Mouse (Mus musculus): Measurements from ENCODE around the gene Pde6c. TPM values are rescaled to one million over a fixed set of nuclear protein-coding genes. Genes with fewer than 3 reads are reported as not detected.

Gene Pde6c
- total RNA-seq, 2 experiments from 2014 or later, result 0.12 to 0.26 TPM

DNA sequence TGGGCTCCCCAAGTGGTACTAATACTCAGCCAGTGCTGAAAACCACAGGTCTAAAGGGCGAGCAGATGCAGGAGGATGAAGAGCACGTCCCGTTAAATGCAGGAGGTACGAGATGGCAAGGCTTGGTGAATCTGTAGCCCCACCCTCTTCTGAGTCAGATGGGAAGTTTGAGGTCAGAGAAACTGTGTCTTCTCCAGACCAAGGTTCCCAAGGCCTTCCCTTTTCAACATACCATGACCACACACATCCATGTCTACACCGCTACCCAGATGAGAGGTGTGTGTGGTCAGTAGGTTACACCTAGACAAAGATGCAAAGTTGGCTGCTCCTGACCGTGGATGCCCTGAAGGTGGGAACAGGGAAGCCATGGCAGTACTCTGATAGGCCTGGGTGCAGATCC is 2.2 kb downstream of the Pde6c start:
- DNase-seq (ENCODE audit: low spot score in 2 of 2), result no peak

DNA sequence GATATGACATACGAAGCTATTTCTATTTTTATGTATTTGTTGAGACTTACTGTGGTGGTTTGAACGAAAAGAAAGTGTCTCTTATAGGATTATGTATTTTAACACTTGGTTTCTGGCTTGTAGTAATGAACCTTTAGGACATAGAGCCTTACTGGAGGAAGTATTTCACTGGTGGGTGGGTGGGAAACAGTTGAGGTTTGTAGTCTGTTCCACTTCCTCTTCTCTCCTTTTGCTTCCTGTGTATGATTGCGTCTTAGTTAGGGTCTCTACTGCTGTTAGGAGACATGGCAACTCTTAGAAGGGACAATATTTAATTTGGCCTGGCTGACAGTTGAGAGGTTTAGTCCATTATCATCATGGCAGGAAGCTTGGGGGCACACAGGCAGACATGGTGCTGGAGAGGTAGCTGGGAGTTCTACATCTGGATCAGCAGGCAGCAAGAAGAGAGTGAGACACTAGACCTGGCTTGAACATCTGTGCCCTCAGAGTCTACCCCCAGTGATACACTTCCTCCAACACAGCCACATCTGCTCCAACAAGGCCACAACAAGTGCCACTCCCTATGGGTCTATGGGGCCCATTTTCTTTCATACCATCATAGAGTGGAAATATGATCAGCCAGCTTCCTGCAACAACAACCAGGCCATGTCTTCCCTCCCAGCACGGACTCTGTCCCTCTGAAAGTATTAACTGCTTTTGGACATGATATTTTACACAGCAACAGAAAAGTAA is 11.1 kb downstream of the Pde6c start:
- DNase-seq (ENCODE audit: low spot score in 2 of 2), result no peak

DNA sequence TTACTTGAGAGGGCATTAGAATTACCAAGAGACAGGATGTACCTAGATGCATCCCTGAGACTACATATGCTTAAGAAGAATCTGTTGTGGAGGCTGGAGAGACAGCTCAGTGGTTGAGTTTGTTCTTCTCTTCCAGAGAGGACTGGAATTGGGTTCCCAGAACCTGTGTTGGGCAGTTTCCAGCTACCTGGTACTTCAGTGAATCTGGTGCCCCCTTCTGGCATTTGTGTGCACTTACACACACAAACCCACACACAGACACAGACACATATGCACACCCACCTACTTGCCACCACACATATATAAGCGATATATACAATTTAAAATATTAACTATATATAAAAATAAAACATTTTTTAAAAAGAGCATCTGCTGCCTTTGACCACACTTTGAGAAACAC is 23.7 kb downstream of the Pde6c start:
- DNase-seq (ENCODE audit: low spot score in 2 of 2), result no peak

DNA sequence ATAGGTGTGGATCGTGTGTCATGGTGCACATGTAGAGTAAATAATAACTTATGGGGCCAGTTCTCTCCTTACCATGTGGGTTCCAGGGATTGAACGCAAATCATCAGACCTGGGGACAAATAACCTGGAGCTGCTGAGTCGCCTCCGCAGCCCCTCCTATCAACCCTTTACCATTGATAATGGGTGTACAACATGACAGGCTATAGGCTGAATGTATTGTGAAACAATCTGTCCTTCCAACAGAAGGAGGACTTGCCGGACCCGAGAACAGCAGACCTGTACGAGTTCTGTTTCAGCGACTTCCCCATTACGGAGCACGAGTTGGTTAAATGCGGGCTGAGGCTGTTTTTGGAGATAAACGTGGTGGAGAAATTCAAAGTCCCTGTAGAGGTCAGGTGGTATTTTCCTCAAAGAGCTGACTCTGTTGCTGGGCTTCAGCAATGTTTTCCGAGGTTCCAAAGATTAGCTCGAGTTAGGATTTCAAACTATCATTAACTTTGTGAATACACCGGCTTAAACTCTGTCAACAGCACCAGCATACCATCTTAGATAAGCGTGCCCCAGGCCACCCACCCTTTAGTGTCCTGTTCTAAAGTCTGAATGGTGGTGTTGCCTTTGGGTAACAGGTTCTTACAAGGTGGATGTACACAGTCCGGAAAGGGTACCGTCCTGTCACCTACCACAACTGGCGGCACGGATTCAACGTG is 29.2 kb downstream of the Pde6c start:
- no peak for DNase-seq (ENCODE audit: low spot score in 2 of 2)

DNA sequence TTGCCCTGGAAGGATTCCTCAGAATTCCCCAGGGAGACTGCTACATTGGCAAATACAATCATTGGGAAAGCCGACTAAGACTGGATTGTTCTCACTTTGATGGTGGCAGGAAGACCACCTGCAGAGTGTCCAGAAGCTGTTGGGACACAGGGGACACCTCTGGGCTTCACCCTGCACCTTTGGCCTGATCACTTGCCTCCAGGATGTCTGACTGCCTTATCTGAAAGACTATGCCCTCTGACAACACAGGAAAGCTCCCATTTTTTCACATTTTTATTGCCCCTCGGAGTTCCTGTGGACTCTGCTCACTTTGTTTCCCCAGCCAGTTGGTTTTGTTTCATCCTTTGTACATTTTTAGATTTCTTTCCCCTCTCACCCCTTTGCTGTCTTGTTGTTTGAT is 32.1 kb downstream of the Pde6c start:
- no peak for DNase-seq (ENCODE audit: low spot score in 2 of 2)

DNA sequence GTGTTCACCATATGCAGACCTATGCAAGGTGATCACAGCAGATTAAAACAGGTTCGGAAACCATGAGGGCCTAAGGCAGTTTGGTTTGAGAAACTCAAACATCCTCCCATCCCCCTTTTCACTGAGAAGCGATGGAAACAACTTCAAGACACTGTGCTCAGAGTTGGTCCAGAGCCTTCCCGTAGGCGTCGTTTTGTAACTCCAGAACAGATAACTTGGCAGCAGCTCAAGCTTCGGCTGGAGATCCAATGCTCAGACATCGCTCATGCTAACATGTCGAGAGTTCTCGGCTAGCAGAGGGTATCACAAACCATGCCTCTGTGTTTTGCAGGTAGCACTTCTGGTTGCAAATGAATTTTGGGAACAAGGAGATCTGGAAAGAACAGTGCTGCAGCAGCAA is 47.1 kb downstream of the Pde6c start:
- peak; percentile 19 to 26 for DNase-seq (ENCODE audit: low spot score in 2 of 2)

DNA sequence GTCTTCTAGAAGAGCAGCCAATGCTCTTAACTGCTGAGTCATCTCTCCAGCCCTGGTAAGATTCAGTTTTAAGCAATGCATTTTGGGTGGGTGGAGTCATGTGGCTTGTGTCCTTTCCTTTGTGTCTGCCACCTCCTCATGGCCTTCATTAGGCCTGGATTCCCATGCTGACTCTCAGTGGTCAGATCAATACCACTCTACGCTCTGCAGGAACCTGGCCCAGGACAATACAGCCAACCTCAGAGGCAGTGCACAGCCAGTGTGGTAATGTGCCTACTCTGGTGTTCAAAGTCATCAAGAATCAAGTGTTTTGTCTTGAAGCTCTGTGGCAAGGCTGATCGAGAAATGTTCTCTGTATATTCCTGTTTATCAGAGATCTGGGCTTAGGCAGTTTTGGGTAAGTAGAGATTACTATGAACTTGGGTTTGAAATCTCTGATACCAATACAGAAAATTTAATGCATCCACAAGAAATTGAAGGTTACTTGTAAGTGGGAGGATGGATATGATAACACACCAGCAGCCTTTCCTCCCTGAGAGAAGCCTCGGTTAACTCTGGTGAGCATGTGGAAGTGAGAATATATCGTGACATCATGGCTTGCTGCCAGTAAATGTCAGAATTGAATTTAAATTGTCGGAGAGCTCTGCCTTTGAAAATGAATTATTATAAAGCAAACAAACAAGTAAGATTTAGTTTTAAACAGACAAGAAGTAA is 54.2 kb downstream of the Pde6c start:
- no peak for DNase-seq (ENCODE audit: low spot score in 2 of 2)

DNA sequence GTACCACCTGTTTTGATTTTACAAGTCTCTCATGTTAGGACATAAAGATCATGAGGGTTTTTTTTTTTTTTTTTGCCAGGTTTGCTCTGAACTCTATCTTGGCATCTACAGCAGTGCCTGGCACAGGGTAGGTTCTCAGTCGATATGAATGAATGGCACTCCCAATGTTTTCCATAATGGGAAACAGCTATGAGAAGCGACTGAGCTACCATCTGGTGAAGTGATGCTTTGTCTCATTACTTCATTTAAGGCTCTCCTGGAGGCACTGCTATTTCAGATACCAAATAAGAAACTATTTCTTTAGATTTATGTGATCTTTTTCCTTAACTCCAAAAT is 54.7 kb downstream of the Pde6c start:
- no peak for DNase-seq (ENCODE audit: low spot score in 2 of 2)

DNA sequence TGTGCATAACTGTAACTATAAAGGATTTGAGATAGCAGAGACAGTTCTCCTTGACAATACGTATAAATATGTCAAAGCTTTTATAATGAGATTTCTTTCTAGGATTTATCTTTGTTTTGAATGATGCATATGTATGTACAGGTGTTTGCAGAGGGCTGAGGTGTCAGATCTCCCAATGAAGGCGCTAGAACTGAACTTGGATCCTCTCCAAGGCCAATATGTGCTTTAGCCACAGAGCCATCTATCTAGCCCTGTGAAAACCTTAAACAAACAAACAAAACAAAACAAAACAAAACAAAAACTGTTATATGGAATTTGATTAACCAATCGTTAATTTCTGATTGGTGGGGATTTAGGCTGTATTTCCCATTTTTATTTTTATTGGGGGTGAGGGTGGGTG is 58.0 kb downstream of the Pde6c start:
- DNase-seq (ENCODE audit: low spot score in 2 of 2), result no peak

DNA sequence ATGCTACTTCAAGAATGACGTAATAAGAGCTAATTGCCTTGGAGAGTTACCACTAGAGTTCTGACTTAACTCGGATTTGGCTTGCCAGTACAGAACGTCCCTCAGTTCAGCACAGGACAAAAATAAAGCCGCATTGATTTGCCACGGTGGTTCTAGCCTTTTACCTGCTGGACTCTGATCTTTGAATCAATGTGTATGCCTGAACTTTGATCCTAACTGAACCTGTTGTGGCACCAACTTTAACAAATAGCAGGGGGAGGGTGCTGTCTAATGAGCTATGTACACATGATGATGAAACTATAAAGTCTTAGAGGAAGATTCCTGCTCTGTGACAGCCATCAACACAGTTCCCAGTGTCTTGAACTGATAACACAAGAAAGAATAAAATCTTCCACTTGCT is 58.9 kb downstream of the Pde6c start:
- no peak for DNase-seq (ENCODE audit: low spot score in 2 of 2)

DNA sequence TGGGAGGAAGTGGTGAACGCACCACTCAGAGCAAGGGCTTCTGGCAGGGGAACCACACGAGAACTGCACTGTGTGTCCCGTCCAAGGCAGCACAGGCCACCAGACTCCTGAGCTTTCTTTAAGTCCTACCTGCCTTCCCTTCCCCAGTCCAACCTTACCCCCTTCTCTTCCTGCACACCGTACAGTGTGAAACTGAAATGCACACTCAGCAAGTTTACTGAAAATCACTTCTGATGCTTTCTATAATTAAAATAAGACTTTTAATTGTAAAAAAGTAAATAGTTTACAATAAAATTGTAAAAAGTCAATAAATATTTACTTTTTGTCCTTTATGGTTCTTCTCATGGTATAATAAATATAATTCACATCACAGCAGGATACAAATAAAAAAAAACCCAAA is 62.7 kb downstream of the Pde6c start:
- DNase-seq (ENCODE audit: low spot score in 2 of 2), result no peak

DNA sequence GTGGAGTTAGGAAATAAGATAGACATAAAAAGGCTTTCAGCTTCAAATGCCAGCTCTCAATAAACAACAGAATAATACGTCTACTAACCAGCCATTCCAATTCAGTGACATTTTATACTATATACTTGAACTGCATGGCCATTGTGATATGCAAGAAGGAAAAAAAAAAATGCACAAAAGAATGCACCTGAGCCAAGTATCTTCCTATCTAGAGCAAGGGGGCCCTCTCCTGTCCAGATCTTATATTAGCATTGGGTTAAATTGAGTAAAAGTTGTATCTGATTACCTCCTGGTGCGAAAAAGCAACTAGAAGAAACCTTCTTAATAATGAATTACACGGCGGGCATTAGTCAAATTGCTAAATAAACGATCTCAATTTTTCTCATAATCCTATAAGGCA is 66.2 kb downstream of the Pde6c start:
- no peak for DNase-seq (ENCODE audit: low spot score in 2 of 2)

DNA sequence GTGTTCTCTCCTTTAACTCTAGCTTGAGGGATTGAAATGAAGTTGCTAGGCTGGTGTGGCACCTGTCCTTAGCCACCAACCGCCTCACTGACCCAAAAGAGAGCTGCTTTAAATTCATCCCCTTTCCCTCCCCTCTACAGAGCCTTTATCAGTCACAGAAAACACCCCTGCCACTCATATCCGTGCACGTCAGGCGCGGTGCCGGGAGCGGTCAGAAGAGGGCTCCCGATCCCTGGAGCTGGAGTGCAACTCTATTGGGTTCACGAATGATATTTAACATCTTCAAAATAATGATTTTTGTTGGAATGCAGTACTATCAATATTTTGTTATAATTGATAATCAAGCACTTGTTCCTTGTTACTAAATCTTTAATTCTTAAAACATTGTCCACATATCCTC is 74.1 kb downstream of the Pde6c start:
- peak; percentile 36 to 37 for DNase-seq (ENCODE audit: low spot score in 2 of 2)

DNA sequence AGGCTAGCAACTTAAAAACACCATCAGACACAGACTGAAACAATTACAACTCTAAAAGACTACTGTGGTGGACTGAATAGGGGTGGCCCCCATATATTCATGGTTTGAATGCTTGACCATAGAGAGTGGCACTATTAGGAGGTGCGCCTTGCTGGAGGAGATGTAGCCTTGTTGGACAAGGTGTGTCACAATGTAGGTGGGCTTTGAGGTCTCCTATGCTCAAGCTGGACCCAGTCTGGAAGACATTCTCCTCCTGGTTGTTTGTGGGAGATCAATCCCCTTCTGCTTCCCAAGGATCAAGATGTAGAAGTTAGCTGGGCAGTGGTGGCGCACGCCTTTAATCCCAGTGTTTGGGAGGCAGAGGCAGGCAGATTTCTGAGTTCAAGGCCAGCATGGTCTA is 85.1 kb downstream of the Pde6c start:
- no peak for DNase-seq (ENCODE audit: low spot score in 2 of 2)

DNA sequence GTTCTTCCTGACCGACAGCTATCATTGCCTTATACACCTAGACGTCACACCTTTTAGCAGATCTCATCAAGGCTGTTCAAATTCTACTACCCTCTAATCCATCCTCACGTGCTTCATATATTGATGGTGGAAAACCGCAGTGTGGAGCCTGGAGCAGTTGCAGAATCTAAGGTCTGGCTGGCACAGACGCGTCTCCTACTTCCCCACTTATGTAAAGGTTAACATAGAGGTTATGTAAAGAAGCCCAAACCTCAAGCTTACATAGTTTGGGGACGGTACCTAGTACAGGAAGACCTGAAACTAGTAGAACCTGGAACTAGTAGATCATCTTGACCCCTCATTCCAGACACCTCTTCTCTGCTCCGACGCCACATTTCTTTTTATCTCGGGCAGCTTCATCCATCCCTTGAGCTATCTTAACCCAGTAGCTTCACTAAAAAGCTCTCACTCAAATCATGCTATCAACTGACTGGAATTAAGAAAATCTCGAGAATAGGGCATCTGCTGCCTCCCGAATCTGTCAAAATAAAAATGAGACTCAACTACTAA is 90.8 kb downstream of the Pde6c start:
- no peak for DNase-seq (ENCODE audit: low spot score in 2 of 2)

DNA sequence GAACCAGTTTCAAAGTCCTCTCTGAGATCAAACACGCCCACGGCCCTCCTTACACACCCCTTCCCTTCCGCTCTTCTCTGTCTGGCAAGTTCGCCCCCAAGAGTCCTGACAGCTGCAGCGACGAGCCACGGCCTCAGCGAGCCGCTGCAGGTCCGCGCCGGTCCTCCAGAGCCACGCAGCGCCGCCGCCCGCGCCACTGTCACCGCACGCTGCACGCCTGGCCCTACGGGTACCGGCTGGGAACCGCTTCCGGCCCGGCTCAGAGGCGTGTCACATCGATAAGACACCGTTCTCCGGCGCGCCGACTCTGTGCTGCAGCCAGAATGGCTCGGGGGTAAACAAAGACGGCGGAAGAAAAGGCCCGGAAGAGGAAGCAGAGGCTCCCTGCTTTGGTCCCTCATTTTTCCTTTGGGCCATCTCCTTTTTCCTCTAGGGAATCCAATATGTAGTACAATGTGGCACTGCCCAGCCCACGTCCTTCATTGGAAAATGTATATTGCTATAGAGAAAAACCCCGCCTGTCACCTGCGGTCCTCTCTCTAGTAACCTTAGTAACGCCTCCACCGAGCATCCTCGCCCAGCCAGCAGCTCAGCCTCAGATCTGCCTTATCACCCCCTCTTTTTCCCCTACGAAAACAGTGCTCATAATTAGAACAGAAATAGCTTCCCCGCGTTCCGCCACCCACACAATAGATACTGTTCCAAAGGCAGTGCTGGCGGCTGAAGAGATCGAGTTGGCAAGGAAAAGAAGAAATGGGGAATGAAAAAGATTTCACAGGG is 91.5 kb downstream of the Pde6c start, which contains the start of gene Fra10ac1:
Gene Fra10ac1, minus strand, starts transcription at position 252 of the 780 bp plus-strand sequence.
- DNase-seq (ENCODE audit: low spot score in 2 of 2), result peak; percentile 94 to 96

DNA sequence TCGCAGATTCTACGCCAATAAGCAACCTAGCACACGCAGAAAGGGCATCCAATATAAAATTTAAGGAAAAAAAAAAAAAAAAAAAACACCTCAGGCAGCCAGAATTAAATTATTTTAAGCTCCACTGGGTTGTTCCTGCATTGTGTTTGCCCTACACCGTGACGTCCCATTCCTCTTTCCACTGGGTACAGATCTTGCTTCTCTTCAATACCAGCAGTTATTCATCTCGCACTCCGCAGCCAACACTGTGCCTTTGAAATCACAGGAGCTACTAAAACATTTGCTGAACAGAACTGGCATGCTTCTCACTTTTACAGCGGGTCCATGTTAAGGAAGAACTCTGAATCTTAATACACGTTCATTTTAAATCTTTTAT is 92.1 kb downstream of the Pde6c start:
- peak; percentile 37 to 49 for DNase-seq (ENCODE audit: low spot score in 2 of 2)

DNA sequence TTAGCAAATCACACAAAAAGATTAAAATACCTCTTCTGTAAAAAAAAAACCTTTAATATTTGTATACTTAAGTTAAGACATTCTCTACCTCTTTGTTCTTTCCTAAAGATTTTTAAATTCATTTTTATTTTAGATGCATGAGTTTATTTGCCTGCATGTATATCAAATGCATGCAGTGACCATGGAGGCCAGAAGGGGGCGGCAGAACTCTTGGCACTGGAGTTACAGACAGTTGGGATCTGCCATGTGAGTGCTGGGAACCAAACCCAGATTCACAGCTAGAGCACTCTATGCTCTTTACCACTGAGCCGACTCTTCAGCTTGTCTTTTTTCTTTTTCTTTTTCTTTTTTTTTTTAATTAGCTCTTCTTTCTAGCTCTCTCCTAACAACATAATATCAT is 96.1 kb downstream of the Pde6c start:
- DNase-seq (ENCODE audit: low spot score in 2 of 2), result no peak

DNA sequence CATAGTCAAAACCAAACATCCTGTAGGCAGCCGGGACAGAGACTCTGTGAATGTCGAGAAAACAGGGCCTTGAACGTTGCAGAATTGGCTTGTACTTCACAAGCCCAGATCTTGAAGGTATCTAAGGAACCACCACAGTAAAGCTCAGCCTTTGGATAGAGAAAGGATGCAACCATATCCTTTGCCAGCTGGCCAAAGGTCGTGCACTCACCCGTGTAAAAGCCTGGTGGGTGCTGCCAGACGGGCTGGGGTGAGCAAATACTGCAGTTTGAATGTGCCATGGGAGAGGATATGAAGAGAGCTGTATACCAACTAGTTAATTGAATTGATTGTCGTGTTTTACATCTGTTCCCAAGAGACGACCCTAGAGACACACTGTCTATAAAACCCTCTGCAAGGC is 99.5 kb downstream of the Pde6c start:
- DNase-seq (ENCODE audit: low spot score in 2 of 2), result no peak

DNA sequence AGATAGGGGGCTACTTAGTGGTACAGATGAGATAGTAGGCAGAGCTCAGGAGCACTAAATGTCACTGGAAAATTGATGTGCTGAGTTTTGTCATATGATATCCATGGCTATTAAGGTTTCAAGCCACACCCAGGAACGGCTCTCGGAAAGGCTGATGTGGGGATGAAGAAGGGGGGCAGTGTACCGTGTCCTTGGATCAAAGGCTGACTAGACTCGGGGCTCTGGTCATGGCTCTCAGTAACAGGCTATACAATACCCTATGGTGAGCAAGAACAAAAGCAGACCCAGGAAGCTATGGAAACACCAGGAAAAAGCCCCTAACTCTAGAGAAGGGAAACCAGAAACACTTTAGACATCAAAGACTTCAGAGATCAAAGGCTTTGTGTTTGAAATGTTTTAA is 99.9 kb downstream of the Pde6c start:
- DNase-seq (ENCODE audit: low spot score in 2 of 2), result no peak

All from left cerebral cortex, adult 18-20 months (tissue).